Mouse (Mus musculus): ENCODE measurements around the gene Klf8. TPM values are rescaled to one million over a fixed set of nuclear protein-coding genes. Genes with fewer than 3 reads are reported as not detected.

Gene Klf8
- polyA plus RNA-seq, 1 experiment from 2014 or later: 5.3 TPM

GRCm38 (mm10) chrX:153359331-153360215 is 122.3 kb downstream of the Klf8 start:
- H3K36me3 ChIP-seq: no peaks in the 10 kb centered on the region

GRCm38 (mm10) chrX:153360216-153360590 is 122.9 kb downstream of the Klf8 start:
- ATAC-seq (ENCODE audit: low FRiP score): peak; percentile 63; the same call in 1 of the 2 replicates
- Histone ChIP-seq H3K4me1 (no peaks in the 10 kb centered on the region), H3K9me3 (replicated peaks) (no peaks in the 10 kb centered on the region), H3K4me3 (peak overlapping the region; percentile 42), H3K27ac (no peak overlapping the region), H3K9ac (peak overlapping the region; percentile 32; the same call in 1 of the 2 replicates), H3K36me3 (no peaks in the 10 kb centered on the region), H3K4me2 (replicated peaks) (peak overlapping the region; percentile 71), H3K27me3 (peaks cover 9% of the 10 kb centered on the region)
- 12% methylated on average over 15 of the region's 15 CpGs for WGBS

More at GRCm38 (mm10) chrX:153359331-153360215, 122.3 kb downstream of the Klf8 start:
- no peaks in the 10 kb centered on the region for H3K9me3 ChIP-seq (replicated peaks)
- H3K4me3 ChIP-seq: peak overlapping the region; percentile 42
- 18% methylated on average over 42 of the region's 43 CpGs for WGBS
- H3K4me1 ChIP-seq: no peaks in the 10 kb centered on the region
- peak overlapping the region; percentile 32 for H3K9ac ChIP-seq
- peak overlapping the region; percentile 71 for H3K4me2 ChIP-seq (replicated peaks)
- peak; percentile 82 for ATAC-seq (ENCODE audit: low FRiP score)
- H3K27me3 ChIP-seq: peaks cover 9% of the 10 kb centered on the region
- H3K27ac ChIP-seq: no peak overlapping the region

GRCm38 (mm10) chrX:153360666-153361269 is 123.5 kb downstream of the Klf8 start:
- Histone ChIP-seq H3K4me2 (replicated peaks) (peak overlapping the region; percentile 71), H3K9ac (no peak overlapping the region), H3K4me1 (no peaks in the 10 kb centered on the region), H3K4me3 (peak overlapping the region; percentile 42), H3K36me3 (no peaks in the 10 kb centered on the region), H3K27me3 (peaks cover 9% of the 10 kb centered on the region), H3K27ac (no peak overlapping the region), H3K9me3 (replicated peaks) (no peaks in the 10 kb centered on the region)
- 28% methylated on average over 9 of the region's 9 CpGs for WGBS
- ATAC-seq (ENCODE audit: low FRiP score): 0 out of 2 replicates have a peak, but pooled peaks have one; percentile 46

- ATAC-seq (ENCODE audit: low FRiP score): no peak
- no peak overlapping the region for H3K4me3 ChIP-seq
- H3K27ac ChIP-seq: no peak overlapping the region
- H3K4me2 ChIP-seq (replicated peaks): no peak overlapping the region
- no peaks in the 10 kb centered on the region for H3K9me3 ChIP-seq (replicated peaks)
- H3K4me1 ChIP-seq: no peaks in the 10 kb centered on the region
- 38% methylated on average over 5 of the region's 5 CpGs for WGBS
- no peak overlapping the region for H3K9ac ChIP-seq
- no peaks in the 10 kb centered on the region for H3K27me3 ChIP-seq
- no peaks in the 10 kb centered on the region for H3K36me3 ChIP-seq
Measured at GRCm38 (mm10) chrX:153366754-153367153, 129.5 kb downstream of the Klf8 start.

GRCm38 (mm10) chrX:153369780-153370179 is 132.5 kb downstream of the Klf8 start:
- no peak overlapping the region for H3K27ac ChIP-seq
- no peak for ATAC-seq (ENCODE audit: low FRiP score)
- WGBS: 39% methylated on average over 8 of the region's 8 CpGs

GRCm38 (mm10) chrX:153375105-153375504 is 137.8 kb downstream of the Klf8 start:
- Histone ChIP-seq H3K27ac (no peak overlapping the region), H3K9ac (no peak overlapping the region), H3K4me2 (replicated peaks) (no peak overlapping the region), H3K36me3 (no peaks in the 10 kb centered on the region), H3K4me3 (no peak overlapping the region), H3K9me3 (replicated peaks) (no peaks in the 10 kb centered on the region), H3K4me1 (no peaks in the 10 kb centered on the region), H3K27me3 (no peaks in the 10 kb centered on the region)
- ATAC-seq (ENCODE audit: low FRiP score): peak; percentile 48; the same call in 1 of the 2 replicates
- WGBS: 63% methylated on average over 3 of the region's 3 CpGs

More at GRCm38 (mm10) chrX:153369780-153370179, 132.5 kb downstream of the Klf8 start:
- Histone ChIP-seq H3K9ac (no peak overlapping the region), H3K9me3 (replicated peaks) (no peaks in the 10 kb centered on the region), H3K36me3 (no peaks in the 10 kb centered on the region), H3K4me2 (replicated peaks) (no peak overlapping the region), H3K27me3 (no peaks in the 10 kb centered on the region), H3K4me3 (no peak overlapping the region), H3K4me1 (no peaks in the 10 kb centered on the region)

GRCm38 (mm10) chrX:153381753-153382152 is 144.5 kb downstream of the Klf8 start:
- no peaks in the 10 kb centered on the region for H3K9me3 ChIP-seq (replicated peaks)
- no peaks in the 10 kb centered on the region for H3K27me3 ChIP-seq
- H3K4me1 ChIP-seq: no peaks in the 10 kb centered on the region
- no peaks in the 10 kb centered on the region for H3K36me3 ChIP-seq
- no peak overlapping the region for H3K27ac ChIP-seq
- no peak for ATAC-seq (ENCODE audit: low FRiP score)
- no peak overlapping the region for H3K9ac ChIP-seq
- H3K4me3 ChIP-seq: no peak overlapping the region
- 71% methylated on average over 3 of the region's 3 CpGs for WGBS
- H3K4me2 ChIP-seq (replicated peaks): no peak overlapping the region

GRCm38 (mm10) chrX:153389291-153389690 is 152.0 kb downstream of the Klf8 start:
- no peak overlapping the region for H3K4me2 ChIP-seq (replicated peaks)
- H3K4me3 ChIP-seq: no peak overlapping the region
- H3K27ac ChIP-seq: no peak overlapping the region
- WGBS: 32% methylated on average over 2 of the region's 2 CpGs
- no peaks in the 10 kb centered on the region for H3K36me3 ChIP-seq
- no peaks in the 10 kb centered on the region for H3K4me1 ChIP-seq
- H3K9me3 ChIP-seq (replicated peaks): no peaks in the 10 kb centered on the region
- no peaks in the 10 kb centered on the region for H3K27me3 ChIP-seq
- no peak for ATAC-seq (ENCODE audit: low FRiP score)
- H3K9ac ChIP-seq: no peak overlapping the region

GRCm38 (mm10) chrX:153417067-153417466 is 179.8 kb downstream of the Klf8 start:
- H3K4me2 ChIP-seq (replicated peaks): no peak overlapping the region
- H3K4me1 ChIP-seq: no peaks in the 10 kb centered on the region
- 85% methylated on average over 5 of the region's 5 CpGs for WGBS
- no peak for ATAC-seq (ENCODE audit: low FRiP score)
- no peaks in the 10 kb centered on the region for H3K36me3 ChIP-seq
- H3K27me3 ChIP-seq: no peaks in the 10 kb centered on the region
- no peaks in the 10 kb centered on the region for H3K9me3 ChIP-seq (replicated peaks)
- H3K27ac ChIP-seq: no peak overlapping the region
- no peak overlapping the region for H3K9ac ChIP-seq
- H3K4me3 ChIP-seq: no peak overlapping the region

- Histone ChIP-seq H3K27ac (no peak overlapping the region), H3K9ac (no peak overlapping the region), H3K4me3 (no peak overlapping the region), H3K27me3 (no peaks in the 10 kb centered on the region), H3K4me1 (no peaks in the 10 kb centered on the region), H3K36me3 (no peaks in the 10 kb centered on the region), H3K9me3 (replicated peaks) (no peaks in the 10 kb centered on the region), H3K4me2 (replicated peaks) (no peak overlapping the region)
- WGBS: 44% methylated on average over 5 of the region's 5 CpGs
- ATAC-seq (ENCODE audit: low FRiP score): peak; percentile 79
Measured at GRCm38 (mm10) chrX:153433659-153434293, 196.5 kb downstream of the Klf8 start.

GRCm38 (mm10) chrX:153439573-153439972 is 202.3 kb downstream of the Klf8 start:
- Histone ChIP-seq H3K9ac (no peak overlapping the region), H3K9me3 (replicated peaks) (no peaks in the 10 kb centered on the region), H3K4me1 (no peaks in the 10 kb centered on the region), H3K27me3 (no peaks in the 10 kb centered on the region), H3K27ac (no peak overlapping the region), H3K4me3 (no peak overlapping the region), H3K36me3 (no peaks in the 10 kb centered on the region), H3K4me2 (replicated peaks) (no peak overlapping the region)
- ATAC-seq (ENCODE audit: low FRiP score): no peak

- H3K27me3 ChIP-seq: no peaks in the 10 kb centered on the region
- H3K4me2 ChIP-seq (replicated peaks): no peak overlapping the region
- WGBS: 93% methylated on average over 3 of the region's 3 CpGs
- ATAC-seq (ENCODE audit: low FRiP score): no peak
- no peaks in the 10 kb centered on the region for H3K36me3 ChIP-seq
- H3K9ac ChIP-seq: no peak overlapping the region
- H3K27ac ChIP-seq: no peak overlapping the region
- H3K4me3 ChIP-seq: no peak overlapping the region
- H3K4me1 ChIP-seq: no peaks in the 10 kb centered on the region
- H3K9me3 ChIP-seq (replicated peaks): no peaks in the 10 kb centered on the region
Measured at GRCm38 (mm10) chrX:153440018-153440417, 202.8 kb downstream of the Klf8 start.
